Mouse (Mus musculus): ENCODE data around the gene Cpm.

The Cpm gene

GRCm38 (mm10) chr10:117659430-117659813, 30.1 kb downstream of the Cpm start:
- no peak for DNase-seq (ENCODE audit: low read depth, low spot score)

- no peak for DNase-seq (ENCODE audit: low read depth, low spot score)
Observed at GRCm38 (mm10) chr10:117659819-117660218, 30.5 kb downstream of the Cpm start.

DNA sequence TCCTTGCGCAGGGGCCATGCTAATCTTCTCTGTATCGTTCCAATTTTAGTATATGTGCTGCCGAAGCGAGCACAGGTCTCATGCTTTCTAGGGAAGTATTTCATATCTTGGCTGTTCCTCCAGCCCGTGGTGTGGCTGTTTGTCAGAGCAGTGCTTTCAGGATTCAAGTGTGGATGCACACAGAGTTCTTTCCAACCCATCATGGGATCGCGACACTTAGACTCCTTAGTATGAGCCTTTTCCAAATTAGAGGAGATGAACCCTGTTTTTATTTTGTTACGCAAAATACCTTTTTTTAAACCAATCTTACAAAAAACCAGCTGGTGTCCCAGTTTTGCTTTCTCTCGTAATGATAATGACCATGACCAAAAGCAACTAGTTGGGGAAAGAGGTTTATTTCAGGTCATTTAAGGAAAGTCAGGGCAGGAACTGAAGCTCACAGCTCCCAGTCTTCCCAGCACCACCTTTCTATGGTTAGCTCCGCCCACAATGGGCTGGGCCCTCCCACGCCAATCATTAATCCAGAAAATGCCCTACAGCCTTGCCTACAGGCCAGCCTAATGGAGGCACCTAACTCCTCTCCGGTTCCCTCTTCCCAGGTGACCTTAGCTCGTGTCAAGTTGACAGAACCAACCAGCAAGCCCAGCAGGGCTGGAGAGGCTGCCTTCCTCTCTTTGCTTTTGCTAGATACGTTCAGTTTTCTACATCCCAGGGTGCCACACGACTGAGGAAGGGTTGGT, 33.2 kb downstream of the Cpm start:
- no peak for DNase-seq (ENCODE audit: low read depth, low spot score)

GRCm38 (mm10) chr10:117663056-117663864, 34.0 kb downstream of the Cpm start:
- DNase-seq (ENCODE audit: low read depth, low spot score), result no peak

GRCm38 (mm10) chr10:117663865-117664200, 34.5 kb downstream of the Cpm start:
- no peak for DNase-seq (ENCODE audit: low read depth, low spot score)

DNA sequence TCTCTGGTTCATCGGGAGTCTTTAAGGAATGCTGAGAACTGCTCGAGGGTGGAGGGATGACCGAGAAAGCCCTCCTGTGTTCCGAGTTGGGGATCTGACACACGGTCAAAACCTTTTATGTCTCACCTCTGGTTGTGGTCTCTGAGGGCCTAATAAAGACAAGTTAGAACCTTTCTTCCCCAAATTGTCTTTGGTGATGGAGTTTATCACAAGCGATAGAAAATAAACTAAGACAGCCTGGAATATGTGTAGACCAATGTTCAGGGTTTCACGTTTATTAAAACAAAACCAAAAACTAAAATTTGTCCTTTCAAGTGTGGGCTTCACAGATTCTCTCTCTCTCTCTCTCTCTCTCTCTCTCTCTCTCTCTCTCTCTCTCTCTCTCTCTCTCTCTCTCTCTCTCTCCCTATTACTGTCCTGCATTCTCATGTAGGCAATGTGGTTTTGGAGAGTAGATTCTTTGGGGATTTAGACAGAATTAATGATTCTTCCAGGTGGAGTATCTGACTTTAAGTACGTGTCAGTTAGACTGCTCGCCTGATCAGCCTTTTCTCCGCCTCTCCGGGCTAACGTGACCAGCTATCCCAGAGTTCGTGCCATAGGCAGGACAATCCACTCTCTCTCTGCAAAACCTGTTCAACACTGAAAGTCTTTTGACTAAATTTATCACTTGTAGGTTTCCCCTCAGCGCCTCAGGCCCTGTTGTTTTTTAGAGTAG, 35.1 kb downstream of the Cpm start:
- no peak for DNase-seq (ENCODE audit: low read depth, low spot score)

DNA sequence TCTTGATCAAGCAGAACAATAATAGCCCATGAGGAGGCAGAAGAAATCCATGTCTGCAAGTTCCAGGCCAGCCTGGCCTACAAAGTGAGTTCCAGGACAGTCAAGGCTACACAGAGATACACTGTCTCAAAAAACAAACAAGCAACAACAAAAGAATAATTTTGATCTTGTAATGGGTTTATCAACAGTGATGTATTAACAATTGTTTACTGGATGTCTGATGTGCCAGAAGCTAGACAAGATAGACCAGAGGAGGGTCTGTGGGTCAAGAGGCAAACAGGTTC, 35.6 kb downstream of the Cpm start:
- no peak for DNase-seq (ENCODE audit: low read depth, low spot score)

DNA sequence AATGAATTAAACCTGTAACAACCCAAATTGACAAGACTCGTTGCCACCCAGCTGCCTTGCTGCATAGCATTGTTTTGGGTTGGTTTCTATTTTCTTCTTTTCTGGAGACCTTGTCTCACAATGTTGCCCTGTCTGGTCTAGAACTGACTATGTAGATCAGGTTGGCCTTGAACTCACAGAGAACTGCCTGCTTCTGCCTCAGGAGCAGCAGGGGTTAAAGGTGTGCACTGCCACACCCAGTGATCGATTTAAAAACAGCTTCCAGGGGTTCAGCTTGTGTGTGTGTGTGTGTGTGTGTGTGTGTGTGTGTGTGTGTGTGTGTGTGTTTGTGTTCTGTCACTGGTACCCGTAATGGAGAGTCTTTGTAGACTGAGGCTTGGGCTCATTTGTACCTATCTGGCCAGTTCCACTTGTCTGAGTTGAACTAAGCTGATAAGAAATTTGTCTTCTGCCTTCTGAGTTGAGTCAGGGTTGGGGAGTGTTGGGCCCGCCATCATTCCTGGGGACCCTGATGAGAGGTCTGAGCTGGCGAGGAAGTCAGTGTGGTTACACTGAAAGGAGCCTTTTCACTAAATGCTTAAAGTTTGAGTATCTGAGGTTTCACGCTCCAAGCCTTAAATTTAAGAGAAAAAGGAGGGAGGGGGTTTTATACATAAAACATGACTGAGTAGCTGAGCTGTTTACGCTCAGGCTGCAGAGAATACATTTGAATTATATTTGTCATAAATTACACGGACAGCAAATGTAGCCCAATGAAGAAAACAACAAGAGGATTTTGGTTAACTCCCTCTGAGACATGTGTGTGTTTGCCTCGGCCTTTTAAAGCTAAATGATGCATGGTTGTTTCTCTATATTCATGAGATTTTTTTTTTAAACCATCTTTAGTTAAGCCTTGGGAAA, 36.3 kb downstream of the Cpm start:
- no peak for DNase-seq (ENCODE audit: low read depth, low spot score)

- no peak for DNase-seq (ENCODE audit: low read depth, low spot score)
Observed at GRCm38 (mm10) chr10:117666361-117666760, 37.1 kb downstream of the Cpm start.

- no peak for DNase-seq (ENCODE audit: low read depth, low spot score)
Observed at GRCm38 (mm10) chr10:117666947-117667630, 37.8 kb downstream of the Cpm start.

- DNase-seq (ENCODE audit: low read depth, low spot score), result no peak
Observed at GRCm38 (mm10) chr10:117667663-117668507, 38.6 kb downstream of the Cpm start.

GRCm38 (mm10) chr10:117668546-117669300, 39.4 kb downstream of the Cpm start:
- DNase-seq (ENCODE audit: low read depth, low spot score), result no peak

GRCm38 (mm10) chr10:117669449-117670090, 40.3 kb downstream of the Cpm start:
- DNase-seq (ENCODE audit: low read depth, low spot score), result peak; percentile 55

DNA sequence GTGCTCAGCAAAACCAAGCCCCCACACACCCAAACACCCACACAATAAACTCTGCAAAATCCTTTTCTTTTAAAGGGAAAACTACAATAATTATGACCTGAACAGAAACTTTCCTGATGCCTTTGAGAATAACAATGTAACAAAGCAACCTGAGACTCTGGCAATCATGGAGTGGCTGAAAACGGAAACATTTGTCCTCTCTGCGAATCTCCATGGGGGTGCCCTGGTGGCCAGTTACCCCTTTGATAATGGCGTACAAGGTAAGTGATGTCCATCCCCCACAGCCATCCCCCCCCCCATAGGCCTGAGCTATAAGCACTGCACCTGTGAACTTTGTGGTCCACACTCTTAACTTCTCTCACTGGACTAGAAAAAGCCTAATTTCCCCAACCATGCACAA, 40.8 kb downstream of the Cpm start:
- no peak for DNase-seq (ENCODE audit: low read depth, low spot score)

DNA sequence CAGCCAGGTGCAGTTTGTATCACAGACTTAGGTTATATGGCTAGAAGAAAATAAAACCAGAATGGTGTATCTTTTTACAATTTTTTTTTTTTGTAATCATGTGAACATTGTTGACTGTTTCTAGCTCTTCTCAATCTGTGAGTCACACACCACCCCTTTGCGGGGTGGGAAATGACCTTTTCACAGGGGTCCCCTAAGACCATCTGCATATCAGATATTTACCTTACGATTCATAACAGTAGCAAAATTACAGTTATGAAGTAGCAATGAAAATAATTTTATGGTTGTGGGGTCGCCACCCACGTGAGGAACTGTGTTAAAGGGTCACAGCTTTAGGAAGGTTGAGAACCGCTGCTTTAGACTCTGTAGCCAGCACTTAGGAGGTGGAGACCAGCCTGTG, 41.5 kb downstream of the Cpm start:
- DNase-seq (ENCODE audit: low read depth, low spot score), result no peak

- no peak for DNase-seq (ENCODE audit: low read depth, low spot score)
Observed at GRCm38 (mm10) chr10:117671266-117671665, 42.0 kb downstream of the Cpm start.

DNA sequence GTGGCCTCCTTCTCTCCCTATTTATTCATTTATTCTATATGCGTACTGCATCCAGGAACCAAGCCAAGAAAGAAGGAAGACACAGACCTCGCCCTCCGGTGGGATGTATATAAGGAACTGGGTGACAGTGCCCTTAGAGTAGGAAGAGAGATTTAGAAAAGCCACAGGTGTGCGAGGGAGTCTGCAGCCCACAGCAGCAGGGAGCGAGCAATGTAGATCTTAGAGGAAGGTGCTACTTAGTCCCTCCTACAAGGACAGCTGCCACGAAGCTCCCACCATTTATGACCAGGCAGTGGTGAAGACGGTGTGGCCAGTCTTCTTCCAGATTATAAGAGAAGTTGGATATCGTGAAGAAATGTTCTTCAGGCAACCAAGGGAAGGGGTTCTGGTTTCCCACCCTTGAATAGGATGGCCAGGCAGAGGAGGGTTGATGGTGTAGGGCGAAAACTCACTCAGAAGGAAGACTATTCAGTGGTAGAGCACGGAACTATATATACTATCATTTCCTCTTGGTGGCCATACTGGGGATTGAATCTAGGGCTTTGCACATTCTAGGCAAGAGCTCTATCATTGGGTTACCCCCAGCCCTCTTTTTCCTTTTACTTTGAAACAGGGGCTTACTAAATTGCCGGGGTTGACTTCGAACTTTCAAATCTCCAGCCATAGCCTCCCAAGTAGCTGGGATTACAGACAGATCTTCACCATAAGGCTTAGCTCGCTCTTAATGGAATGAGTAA, 42.8 kb downstream of the Cpm start:
- DNase-seq (ENCODE audit: low read depth, low spot score), result no peak

DNA sequence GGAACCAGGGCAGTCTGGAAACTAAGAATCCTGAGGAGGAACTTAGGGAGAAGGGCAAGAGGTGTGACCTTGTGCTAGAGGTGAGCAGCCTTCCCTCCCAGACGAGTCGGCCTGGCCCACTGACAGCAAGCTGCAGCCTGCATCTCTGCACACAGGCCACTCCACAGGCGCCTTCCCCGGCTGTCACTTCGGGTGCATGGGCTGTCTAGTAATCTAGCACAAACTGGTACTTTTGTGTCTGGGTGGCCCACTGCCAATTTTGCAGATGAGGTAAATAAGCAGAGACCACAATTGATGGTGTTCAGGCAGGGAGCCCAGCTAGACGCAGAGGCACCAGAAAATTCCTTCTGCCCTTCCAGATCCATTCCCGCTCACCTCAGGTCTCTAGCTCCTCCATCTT, 43.4 kb downstream of the Cpm start:
- DNase-seq (ENCODE audit: low read depth, low spot score), result peak; percentile 40

All from mesoderm, embryonic 11.5 days (tissue).